Mouse (Mus musculus) yolk sac, embryonic 10.5 days (tissue): ENCODE measurements at regions not wholly inside any gene's neighbourhood (a gene's known extent, or its start where the extent isn't known, plus 50 kb on each side); places are given as distances from the start of the nearest gene placed in this dataset.

ENCODE experiments used
- DNase-seq: peaks from one replicate; pipeline ENCODE4 v3.0.0-alpha.2; 2017; ENCODE audit warnings: low spot score

GRCm38 (mm10) chr17:80891656-80892055 lies 52.8 kb upstream of the Tmem178 start:
- DNase-seq, result peak; percentile 66

GRCm38 (mm10) chr17:80889095-80889494 lies 55.3 kb upstream of the Tmem178 start:
- DNase-seq, result no peak

GRCm38 (mm10) chr17:80887749-80888119 lies 56.7 kb upstream of the Tmem178 start:
- no peak for DNase-seq

GRCm38 (mm10) chr17:80887021-80887748 lies 57.2 kb upstream of the Tmem178 start:
- DNase-seq, result no peak

- no peak for DNase-seq
Measured at GRCm38 (mm10) chr17:80886211-80886701, 58.2 kb upstream of the Tmem178 start.

GRCm38 (mm10) chr17:80885706-80886105 lies 58.7 kb upstream of the Tmem178 start:
- no peak for DNase-seq

- no peak for DNase-seq
Measured at GRCm38 (mm10) chr17:80884886-80885285, 59.5 kb upstream of the Tmem178 start.

- DNase-seq, result no peak
Measured at GRCm38 (mm10) chr17:80882476-80882875, 62.0 kb upstream of the Tmem178 start.

- no peak for DNase-seq
Measured at GRCm38 (mm10) chr17:80880325-80880724, 64.1 kb upstream of the Tmem178 start.

GRCm38 (mm10) chr17:80875352-80876044 lies 68.9 kb upstream of the Tmem178 start:
- no peak for DNase-seq

GRCm38 (mm10) chr17:80870965-80871364 lies 73.5 kb upstream of the Tmem178 start:
- DNase-seq, result no peak

GRCm38 (mm10) chr17:80862338-80862737 lies 82.1 kb upstream of the Tmem178 start:
- no peak for DNase-seq

GRCm38 (mm10) chr17:80846996-80847810 lies 97.2 kb upstream of the Tmem178 start:
- no peak for DNase-seq

- DNase-seq, result no peak
Measured at GRCm38 (mm10) chr17:80845349-80845748, 99.1 kb upstream of the Tmem178 start.

GRCm38 (mm10) chr17:80841903-80842302 lies 102.5 kb upstream of the Tmem178 start:
- no peak for DNase-seq

GRCm38 (mm10) chr17:80840896-80841295 lies 103.5 kb upstream of the Tmem178 start:
- DNase-seq, result no peak

- no peak for DNase-seq
Measured at GRCm38 (mm10) chr17:80840452-80840851, 104.0 kb upstream of the Tmem178 start.

- no peak for DNase-seq
Measured at GRCm38 (mm10) chr17:80834701-80835100, 106.4 kb upstream of the Map4k3 start.

- DNase-seq, result no peak
Measured at GRCm38 (mm10) chr17:80834176-80834517, 105.9 kb upstream of the Map4k3 start.

GRCm38 (mm10) chr17:80833355-80834175 lies 105.3 kb upstream of the Map4k3 start:
- DNase-seq, result no peak

GRCm38 (mm10) chr17:80831686-80832085 lies 103.4 kb upstream of the Map4k3 start:
- DNase-seq, result no peak

- no peak for DNase-seq
Measured at GRCm38 (mm10) chr17:80827896-80828295, 99.6 kb upstream of the Map4k3 start.
